Mouse (Mus musculus): Measurements from ENCODE around the gene Snx10.

Gene Snx10

DNA sequence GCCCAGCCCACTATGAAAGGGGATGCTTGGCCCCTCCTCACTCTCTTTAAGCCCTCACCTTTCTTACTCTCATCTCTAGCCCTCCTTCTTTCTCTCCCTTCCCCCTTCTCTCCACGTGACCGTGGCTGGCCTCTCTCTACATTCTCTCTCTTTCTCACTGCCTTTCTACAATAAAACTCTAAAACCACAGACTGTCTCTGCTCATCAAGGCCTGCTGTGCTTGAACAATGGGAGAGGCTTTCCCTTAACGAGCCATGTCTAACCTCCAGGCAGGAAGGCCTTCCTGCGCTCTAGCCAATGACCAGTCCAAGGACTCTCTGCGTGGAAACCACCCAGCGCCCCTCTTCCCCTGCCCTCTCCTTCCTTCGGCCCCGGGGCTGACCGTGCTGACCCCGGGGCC, 11.9 kb downstream of the Snx10 start:
- no peak for DNase-seq

- DNase-seq = no peak
Measured at GRCm38 (mm10) chr6:51540525-51540924, 16.8 kb downstream of the Snx10 start.

GRCm38 (mm10) chr6:51541422-51541821, 17.7 kb downstream of the Snx10 start:
- DNase-seq = no peak

GRCm38 (mm10) chr6:51542147-51542546, 18.4 kb downstream of the Snx10 start:
- no peak for DNase-seq

DNA sequence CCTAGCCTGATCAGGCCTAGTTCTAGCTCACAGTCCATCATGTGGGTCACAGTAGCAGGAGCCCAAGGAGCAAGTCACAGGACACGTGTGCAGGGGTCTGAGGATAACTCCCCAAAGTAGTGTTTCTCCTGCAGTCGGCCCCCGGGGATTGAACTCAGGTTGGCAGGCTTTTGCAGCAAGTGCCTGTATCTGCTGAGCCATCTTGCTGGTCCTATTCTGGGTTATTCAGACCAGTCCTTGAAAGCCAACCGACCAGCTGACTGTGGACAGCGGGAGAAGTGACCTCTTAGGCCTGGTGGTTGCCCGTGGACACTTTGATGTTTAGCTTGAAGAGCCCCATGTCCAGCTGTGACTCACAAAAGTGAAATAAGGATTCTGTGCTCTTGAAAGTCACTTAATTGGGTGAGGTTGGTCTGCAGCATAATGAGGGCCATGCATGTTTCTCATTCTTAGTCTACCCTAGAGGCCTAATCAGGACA, 20.0 kb downstream of the Snx10 start:
- DNase-seq = peak; percentile 91

- peak; percentile 96 for DNase-seq
Measured at GRCm38 (mm10) chr6:51544118-51544681, 20.5 kb downstream of the Snx10 start.

- peak; percentile 98 for DNase-seq
Measured at GRCm38 (mm10) chr6:51545219-51545859, 21.6 kb downstream of the Snx10 start.

DNA sequence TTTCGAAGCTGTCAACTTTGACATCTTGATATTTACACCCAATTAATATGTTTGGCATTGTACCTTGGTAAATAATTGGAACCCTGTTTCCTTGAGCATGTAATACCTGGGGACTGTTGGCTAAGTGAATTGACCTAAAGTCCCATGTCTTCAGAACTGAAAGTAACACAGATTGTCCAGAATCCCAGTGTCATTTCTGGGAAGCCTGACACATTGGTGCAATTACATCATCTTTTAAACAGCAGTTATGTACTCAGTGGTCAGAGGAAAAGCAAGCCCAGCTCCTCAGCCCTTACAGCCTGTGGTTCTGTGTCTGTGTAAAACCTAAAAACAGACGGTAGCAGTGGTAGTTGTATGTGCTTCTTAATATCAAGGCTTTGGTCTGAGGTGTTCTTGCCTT, 22.4 kb downstream of the Snx10 start:
- DNase-seq = no peak

DNA sequence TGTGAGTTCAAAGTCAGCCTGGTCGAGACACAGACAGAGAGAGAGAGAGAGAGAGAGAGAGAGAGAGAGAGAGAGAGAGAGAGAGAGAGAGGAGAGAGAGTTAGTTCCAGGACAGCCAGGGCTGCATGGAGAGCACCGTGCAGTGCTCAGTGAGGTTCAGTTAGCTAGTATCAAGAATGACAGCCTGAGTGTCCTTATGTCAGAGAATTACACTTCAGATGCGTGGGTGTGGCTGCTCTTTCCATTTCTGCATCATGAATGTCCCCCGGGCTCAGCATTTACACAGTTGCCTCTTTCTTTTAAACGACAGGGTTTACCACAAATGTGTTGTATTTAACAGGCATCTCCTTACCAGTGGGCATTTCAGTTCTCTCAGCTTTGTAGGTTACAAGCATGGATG, 25.1 kb downstream of the Snx10 start:
- DNase-seq = no peak

- no peak for DNase-seq
Measured at GRCm38 (mm10) chr6:51551267-51551802, 27.6 kb downstream of the Snx10 start.

DNA sequence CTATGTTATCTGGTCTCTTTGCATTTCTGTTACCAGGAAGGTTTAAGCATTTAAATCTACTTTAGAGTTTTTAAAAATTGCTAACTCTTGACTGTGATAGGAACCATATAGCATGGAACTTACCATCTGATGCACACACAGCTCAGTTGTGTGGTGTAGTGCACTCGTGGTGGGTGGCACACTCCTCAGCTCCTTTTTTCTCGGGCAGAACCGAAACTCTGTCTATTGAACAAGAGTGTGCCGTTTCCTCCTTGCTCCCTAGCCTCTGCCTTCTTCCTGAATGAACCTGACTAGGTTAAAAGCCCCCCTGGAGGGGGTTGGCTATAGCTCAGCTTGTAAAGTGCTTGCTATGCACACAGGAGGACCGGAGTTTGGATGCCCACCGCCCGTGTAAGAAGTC, 32.9 kb downstream of the Snx10 start:
- no peak for DNase-seq

GRCm38 (mm10) chr6:51558311-51558710, 34.6 kb downstream of the Snx10 start:
- DNase-seq = peak; percentile 95

- DNase-seq = no peak
Measured at GRCm38 (mm10) chr6:51566771-51567680, 43.3 kb downstream of the Snx10 start.

DNA sequence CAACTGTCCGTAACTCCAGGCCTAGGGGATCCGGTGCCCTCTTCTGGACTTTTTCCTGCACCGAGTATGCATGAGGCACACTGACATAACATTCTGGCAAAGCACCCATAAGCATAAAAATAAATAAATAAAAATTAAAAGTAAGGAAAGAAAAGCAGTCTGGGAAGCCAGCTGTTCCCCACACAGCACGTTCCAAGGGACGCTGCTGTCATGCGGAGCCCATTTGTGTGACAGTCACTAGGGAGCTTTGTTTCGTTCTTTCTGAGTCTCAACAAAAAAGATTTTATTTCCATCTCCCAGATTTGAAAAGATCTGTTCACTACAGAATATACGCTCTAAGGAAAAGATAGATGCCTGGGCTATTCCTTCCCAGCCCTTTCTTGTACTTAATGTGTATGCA, 45.4 kb downstream of the Snx10 start:
- DNase-seq = no peak

DNA sequence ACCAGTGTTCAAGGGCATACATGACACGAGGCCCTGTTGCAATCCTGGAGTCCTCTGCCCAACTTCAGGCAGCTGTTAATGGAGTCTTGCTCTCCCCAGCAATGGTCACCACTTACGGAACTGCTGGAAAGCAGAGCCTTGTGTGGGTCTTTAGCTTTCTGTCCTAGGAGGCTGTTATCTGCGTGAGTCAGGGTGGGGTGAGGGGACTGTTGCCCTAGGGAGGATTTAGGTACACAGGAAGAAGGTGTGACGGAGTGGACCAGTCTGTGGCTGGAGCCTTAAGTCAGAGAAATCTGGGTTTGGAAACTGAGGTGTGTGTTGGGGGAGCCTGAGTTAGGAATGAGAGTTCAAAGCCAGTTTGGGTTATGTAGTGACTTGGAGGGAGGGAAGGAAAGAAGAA, 49.4 kb downstream of the Snx10 start:
- DNase-seq = no peak

- no peak for DNase-seq
Measured at GRCm38 (mm10) chr6:51574132-51574531, 50.4 kb downstream of the Snx10 start.

- no peak for DNase-seq
Measured at GRCm38 (mm10) chr6:51578415-51578814, 54.7 kb downstream of the Snx10 start.

GRCm38 (mm10) chr6:51580040-51580680, 56.5 kb downstream of the Snx10 start:
- peak; percentile 93 for DNase-seq

- no peak for DNase-seq
Measured at GRCm38 (mm10) chr6:51581418-51581817, 57.7 kb downstream of the Snx10 start.

- DNase-seq = no peak
Measured at GRCm38 (mm10) chr6:51582051-51582450, 58.4 kb downstream of the Snx10 start.

- no peak for DNase-seq
Measured at GRCm38 (mm10) chr6:51585980-51586379, 62.3 kb downstream of the Snx10 start.

- no peak for DNase-seq
Measured at GRCm38 (mm10) chr6:51587266-51587665, 63.6 kb downstream of the Snx10 start.

DNA sequence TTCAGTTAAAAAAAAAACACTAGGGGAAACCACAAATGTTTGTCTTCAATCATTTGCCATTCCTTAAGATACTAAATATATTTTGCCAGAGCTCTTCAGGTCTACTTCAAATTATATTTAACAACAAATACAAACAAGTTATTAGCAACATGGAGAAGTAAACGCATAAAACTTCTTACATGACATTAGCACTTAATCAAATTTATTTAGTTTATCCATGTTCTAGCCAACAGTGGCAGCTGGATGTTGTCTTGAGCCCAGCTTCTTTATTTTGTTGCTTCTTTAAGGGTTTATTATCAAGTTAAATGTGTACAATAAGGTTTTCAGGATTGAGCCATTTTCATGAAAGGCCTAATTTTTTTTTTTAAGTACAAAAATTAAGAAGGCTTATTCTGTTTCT, 67.6 kb downstream of the Snx10 start:
- DNase-seq = no peak
